Mouse (Mus musculus): ENCODE measurements around the gene Phrf1. TPM values are rescaled to one million over a fixed set of nuclear protein-coding genes. Genes with fewer than 3 reads are reported as not detected.

Phrf1 gene
- polyA plus RNA-seq, 2 experiments = 42.6 to 65.9 TPM

DNA sequence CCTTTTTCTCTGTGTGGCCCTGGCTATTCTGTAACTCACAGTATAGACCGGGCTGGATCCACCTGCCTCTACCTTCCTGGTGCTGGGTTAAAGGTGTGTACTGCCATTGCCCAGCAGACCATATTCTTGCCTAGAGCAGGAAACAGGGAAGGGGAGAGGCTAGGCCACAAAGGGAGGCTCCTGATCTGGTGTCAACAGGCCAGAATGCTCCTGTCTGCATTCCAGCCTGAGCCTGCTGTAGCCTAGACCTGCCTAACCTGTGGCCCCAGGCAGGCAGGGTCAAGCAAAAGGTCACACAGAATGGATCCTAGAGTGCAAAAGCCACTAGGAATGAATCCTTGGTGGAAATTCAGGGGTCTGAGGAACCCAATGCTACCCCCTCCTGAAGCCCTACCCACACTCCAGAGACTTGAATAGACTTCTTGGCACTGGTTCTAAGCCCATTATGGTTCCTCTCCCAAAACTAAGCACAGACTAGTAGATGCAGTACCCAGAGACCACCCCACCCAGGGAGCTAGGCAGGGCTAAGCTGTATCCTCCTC is 9.0 kb upstream of the Phrf1 start:
- Histone ChIP-seq H3K4me1 (ENCODE audit: control insufficient read depth, insufficient read depth, low read length) (peaks cover 23% of the 10 kb centered on the region), H3K9ac (ENCODE audit: low read depth, low read length, severe bottlenecking) (no peak overlapping the region), H3K27me3 (ENCODE audit: control insufficient read depth, insufficient read depth, low read length) (no peaks in the 10 kb centered on the region), H3K9me3 (ENCODE audit: control insufficient read depth, low read length) (no peaks in the 10 kb centered on the region), H3K27ac (replicated peaks; ENCODE audit: low read depth, low read length) (no peak overlapping the region), H3K36me3 (ENCODE audit: control insufficient read depth, insufficient read depth, low read length) (peaks cover 22% of the 10 kb centered on the region), H3K4me2 (replicated peaks; ENCODE audit: low read depth, low read length, severe bottlenecking) (no peak overlapping the region), H3K4me3 (replicated peaks; ENCODE audit: low read length) (no peak overlapping the region)
- 88% methylated on average over 1 of the region's 1 CpGs for WGBS
- no peak for DNase-seq (ENCODE audit: low spot score)
- no peak for ATAC-seq (ENCODE audit: low FRiP score, low read depth)
- no peak for TF ChIP-seq POLR2A (IDR thresholded peaks at IDR 0.05; ENCODE audit: borderline replicate concordance, extremely low read depth, insufficient read depth, insufficient read length)

DNA sequence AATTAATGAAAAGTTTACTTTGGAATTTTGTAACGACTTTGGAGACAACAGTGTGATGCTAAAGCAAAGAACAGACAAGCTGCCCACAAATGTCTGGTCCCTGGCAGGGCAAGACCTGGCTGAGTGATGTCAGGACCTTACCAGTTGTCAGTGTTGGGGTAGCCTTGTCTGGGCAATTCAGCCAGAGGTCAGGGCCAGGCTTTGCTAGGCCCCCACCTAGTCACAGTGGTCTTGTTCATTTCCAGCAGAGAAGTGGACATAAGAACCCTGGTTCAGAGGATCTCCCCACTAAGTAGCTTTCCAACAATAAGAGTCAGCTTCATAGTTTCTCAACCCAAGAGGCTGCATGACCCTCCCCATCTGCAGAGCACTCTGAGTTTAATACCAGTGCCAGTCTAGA is 8.2 kb upstream of the Phrf1 start:
- no peak overlapping the region; the same call in 1 of the 2 replicates for H3K9ac ChIP-seq (ENCODE audit: low read depth, low read length, severe bottlenecking)
- peaks cover 23% of the 10 kb centered on the region for H3K4me1 ChIP-seq (ENCODE audit: control insufficient read depth, insufficient read depth, low read length)
- TF ChIP-seq POLR2A (IDR thresholded peaks at IDR 0.05; ENCODE audit: borderline replicate concordance, extremely low read depth, insufficient read depth, insufficient read length) = no peak

DNA sequence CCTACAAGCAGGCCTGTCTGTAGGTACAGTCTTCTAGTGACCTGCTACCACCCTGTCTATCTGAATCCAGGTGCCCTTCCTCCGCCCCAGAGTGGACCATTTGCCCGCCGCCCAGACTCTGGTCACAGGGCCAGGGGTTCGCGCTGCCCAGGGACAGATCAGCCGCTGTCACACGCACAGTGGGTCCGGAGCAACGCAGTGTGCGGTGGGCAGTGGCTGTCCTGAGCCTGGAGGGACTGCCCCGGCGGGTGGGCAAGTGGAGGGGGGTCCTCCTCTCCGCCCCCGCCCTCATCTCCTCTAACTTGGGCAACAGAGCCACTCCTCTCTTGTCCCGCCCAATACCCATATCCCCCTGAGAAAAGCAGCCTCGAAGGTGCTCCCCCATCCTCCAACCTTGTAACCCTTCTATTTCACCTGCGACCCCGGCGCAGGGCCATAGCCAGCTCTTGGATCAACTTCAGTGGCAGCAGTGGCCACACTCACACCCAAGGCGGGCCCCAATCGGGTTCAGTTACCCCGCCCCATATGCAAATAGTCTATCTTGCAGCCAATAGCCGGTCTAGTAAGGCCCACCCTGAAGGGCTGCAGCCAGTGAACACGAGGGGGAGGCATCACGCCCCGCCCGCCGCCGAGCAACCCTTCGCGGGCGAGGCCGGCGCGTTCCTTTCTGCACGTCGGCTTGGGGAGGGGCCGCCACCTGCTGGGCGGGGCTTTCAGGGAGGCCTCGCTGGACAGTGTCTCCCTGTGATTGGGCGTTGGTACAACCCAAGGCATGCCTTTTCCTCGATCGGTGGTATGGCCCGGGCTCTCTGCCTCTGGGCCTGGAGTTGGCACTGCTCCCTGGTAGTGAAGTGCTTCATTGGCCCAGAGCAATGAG is 7.1 kb upstream of the Phrf1 start:
- no peaks in the 10 kb centered on the region for H3K27me3 ChIP-seq (ENCODE audit: control insufficient read depth, insufficient read depth, low read length)

More for the DNA sequence above, 8.2 kb upstream of the Phrf1 start:
- no peak overlapping the region for H3K27ac ChIP-seq (replicated peaks; ENCODE audit: low read depth, low read length)
- whole genome bisulfite sequencing = 87% methylated on average over 1 of the region's 1 CpGs
- no peaks in the 10 kb centered on the region for H3K9me3 ChIP-seq (ENCODE audit: control insufficient read depth, low read length)
- H3K36me3 ChIP-seq (ENCODE audit: control insufficient read depth, insufficient read depth, low read length) = peaks cover 22% of the 10 kb centered on the region
- DNase-seq (ENCODE audit: low spot score) (no peak), ATAC-seq (ENCODE audit: low FRiP score, low read depth) (no peak)
- no peaks in the 10 kb centered on the region for H3K27me3 ChIP-seq (ENCODE audit: control insufficient read depth, insufficient read depth, low read length)
- peak overlapping the region; percentile 77 for H3K4me2 ChIP-seq (replicated peaks; ENCODE audit: low read depth, low read length, severe bottlenecking)
- peak overlapping the region; percentile 65; the same call in 1 of the 2 replicates for H3K4me3 ChIP-seq (replicated peaks; ENCODE audit: low read length)

DNA sequence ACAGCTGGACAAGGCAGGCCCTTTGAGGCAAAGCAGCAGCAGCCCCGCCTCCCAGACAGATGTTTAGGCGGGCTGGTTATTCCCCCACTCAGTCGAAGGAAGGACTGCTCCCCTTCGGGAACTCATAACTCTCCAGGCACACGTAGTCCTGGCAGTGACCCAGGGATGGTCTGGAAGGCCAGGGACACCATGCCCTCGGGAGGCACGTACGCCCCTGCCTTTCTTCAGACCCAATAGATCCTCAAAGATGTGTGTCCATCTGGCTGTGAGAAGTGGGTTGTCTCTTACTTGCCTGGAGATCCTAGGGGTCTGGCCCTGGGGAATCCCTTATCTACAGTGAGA is 6.5 kb upstream of the Phrf1 start:
- 4% methylated on average over 8 of the region's 8 CpGs for WGBS
- H3K4me1 ChIP-seq (ENCODE audit: control insufficient read depth, insufficient read depth, low read length) = peaks cover 18% of the 10 kb centered on the region
- H3K27ac ChIP-seq (replicated peaks; ENCODE audit: low read depth, low read length) = peak overlapping the region; percentile 84
- H3K9me3 ChIP-seq (ENCODE audit: control insufficient read depth, low read length) = no peaks in the 10 kb centered on the region
- 0 out of 2 replicates have a peak, but pooled peaks have one; percentile 2 for TF ChIP-seq POLR2A (IDR thresholded peaks at IDR 0.05; ENCODE audit: borderline replicate concordance, extremely low read depth, insufficient read depth, insufficient read length)
- peak overlapping the region; percentile 55 for H3K4me2 ChIP-seq (replicated peaks; ENCODE audit: low read depth, low read length, severe bottlenecking)
- no peak for DNase-seq (ENCODE audit: low spot score)
- H3K36me3 ChIP-seq (ENCODE audit: control insufficient read depth, insufficient read depth, low read length) = peaks cover 22% of the 10 kb centered on the region
- no peak for ATAC-seq (ENCODE audit: low FRiP score, low read depth)
- peak overlapping the region; percentile 31; the same call in 1 of the 2 replicates for H3K9ac ChIP-seq (ENCODE audit: low read depth, low read length, severe bottlenecking)
- peak overlapping the region; percentile 65 for H3K4me3 ChIP-seq (replicated peaks; ENCODE audit: low read length)
- H3K27me3 ChIP-seq (ENCODE audit: control insufficient read depth, insufficient read depth, low read length) = no peaks in the 10 kb centered on the region

More for the DNA sequence above, 7.1 kb upstream of the Phrf1 start:
- Histone ChIP-seq H3K36me3 (ENCODE audit: control insufficient read depth, insufficient read depth, low read length) (peaks cover 22% of the 10 kb centered on the region), H3K9me3 (ENCODE audit: control insufficient read depth, low read length) (no peaks in the 10 kb centered on the region), H3K9ac (ENCODE audit: low read depth, low read length, severe bottlenecking) (peak overlapping the region; percentile 63), H3K27ac (replicated peaks; ENCODE audit: low read depth, low read length) (peak overlapping the region; percentile 84), H3K4me1 (ENCODE audit: control insufficient read depth, insufficient read depth, low read length) (peaks cover 21% of the 10 kb centered on the region), H3K4me2 (replicated peaks; ENCODE audit: low read depth, low read length, severe bottlenecking) (peak overlapping the region; percentile 77), H3K4me3 (replicated peaks; ENCODE audit: low read length) (peak overlapping the region; percentile 65)
- 4% methylated on average over 35 of the region's 44 CpGs for WGBS
- DNase-seq (ENCODE audit: low spot score) = peak; percentile 98
- TF ChIP-seq POLR2A (IDR thresholded peaks at IDR 0.05; ENCODE audit: borderline replicate concordance, extremely low read depth, insufficient read depth, insufficient read length) = peak; percentile 42; the same call in 1 of the 2 replicates
- peak; percentile 97 for ATAC-seq (ENCODE audit: low FRiP score, low read depth)

DNA sequence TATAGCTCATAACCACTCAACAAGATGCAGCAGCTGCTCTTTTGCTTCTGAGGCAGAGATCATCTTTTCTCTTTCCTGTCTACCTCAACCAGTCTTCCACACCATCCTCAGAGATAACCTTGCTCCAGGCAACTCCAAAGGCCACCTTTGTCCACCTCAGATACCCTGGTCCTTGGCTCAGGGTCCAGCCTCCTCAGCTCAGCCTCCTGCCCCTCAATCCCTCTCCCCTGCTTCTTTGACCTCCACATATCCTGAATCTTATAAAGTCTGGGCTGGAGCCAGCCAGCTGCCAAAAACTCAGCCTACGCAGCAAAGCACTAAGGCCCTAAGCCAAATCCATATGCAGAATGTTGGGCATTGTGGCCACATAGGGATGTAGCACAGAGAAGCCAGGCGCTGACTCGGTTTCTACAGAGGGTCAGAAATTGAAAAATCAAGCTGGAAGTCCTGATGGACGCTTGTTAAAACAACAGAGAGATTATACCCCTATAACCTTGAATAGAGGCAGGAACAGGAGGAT is 5.8 kb upstream of the Phrf1 start:
- no peak for TF ChIP-seq POLR2A (IDR thresholded peaks at IDR 0.05; ENCODE audit: borderline replicate concordance, extremely low read depth, insufficient read depth, insufficient read length)
- peak overlapping the region; percentile 55 for H3K4me2 ChIP-seq (replicated peaks; ENCODE audit: low read depth, low read length, severe bottlenecking)
- no peak for DNase-seq (ENCODE audit: low spot score)
- no peak overlapping the region for H3K9ac ChIP-seq (ENCODE audit: low read depth, low read length, severe bottlenecking)
- H3K9me3 ChIP-seq (ENCODE audit: control insufficient read depth, low read length) = no peaks in the 10 kb centered on the region
- peaks cover 18% of the 10 kb centered on the region for H3K4me1 ChIP-seq (ENCODE audit: control insufficient read depth, insufficient read depth, low read length)
- H3K27me3 ChIP-seq (ENCODE audit: control insufficient read depth, insufficient read depth, low read length) = no peaks in the 10 kb centered on the region
- H3K4me3 ChIP-seq (replicated peaks; ENCODE audit: low read length) = no peak overlapping the region
- peaks cover 16% of the 10 kb centered on the region for H3K36me3 ChIP-seq (ENCODE audit: control insufficient read depth, insufficient read depth, low read length)
- 81% methylated on average over 4 of the region's 4 CpGs for WGBS
- H3K27ac ChIP-seq (replicated peaks; ENCODE audit: low read depth, low read length) = peak overlapping the region; percentile 84
- no peak for ATAC-seq (ENCODE audit: low FRiP score, low read depth)
